Mouse (Mus musculus) gastrocnemius, postnatal 4 days (tissue): Measurements from ENCODE around the gene Pml. TPM values are rescaled to one million over a fixed set of nuclear protein-coding genes. Genes with fewer than 3 reads are reported as not detected.

Experiments
- DNase-seq, 2 experiments: peaks; one replicate each; pipeline ENCODE4 v3.0.0; 2021 to 2022; ENCODE audit warnings: low spot score in 2 of 2, mixed read lengths in 2 of 2
- long read RNA-seq, 2 experiments: library from polyadenylated mRNA; stranded (forward); transcript quantifications; one replicate each; pipeline ENCODE4 v2.0.0; 2021
- total RNA-seq, 2 experiments: library from RNA; stranded (reverse); gene quantifications; 2 replicates each; pipeline ENCODE4 v1.2.3; 2021

The Pml gene
- 10 to 100 TPM; 16.8 to 19.5 TPM for total RNA-seq
- long read RNA-seq, experiment 1, full-length matches to known transcripts = 7 of 13 reads
- long read RNA-seq, experiment 1, partial matches to known transcripts = 1 of 13 reads
- long read RNA-seq, experiment 1, other reads (novel, unspliced or antisense) = 5 of 13 reads
- long read RNA-seq, experiment 2, full-length matches to known transcripts = 5 of 11 reads
- long read RNA-seq, experiment 2, partial matches to known transcripts = 2 of 11 reads
- long read RNA-seq, experiment 2, other reads (novel, unspliced or antisense) = 4 of 11 reads

DNA sequence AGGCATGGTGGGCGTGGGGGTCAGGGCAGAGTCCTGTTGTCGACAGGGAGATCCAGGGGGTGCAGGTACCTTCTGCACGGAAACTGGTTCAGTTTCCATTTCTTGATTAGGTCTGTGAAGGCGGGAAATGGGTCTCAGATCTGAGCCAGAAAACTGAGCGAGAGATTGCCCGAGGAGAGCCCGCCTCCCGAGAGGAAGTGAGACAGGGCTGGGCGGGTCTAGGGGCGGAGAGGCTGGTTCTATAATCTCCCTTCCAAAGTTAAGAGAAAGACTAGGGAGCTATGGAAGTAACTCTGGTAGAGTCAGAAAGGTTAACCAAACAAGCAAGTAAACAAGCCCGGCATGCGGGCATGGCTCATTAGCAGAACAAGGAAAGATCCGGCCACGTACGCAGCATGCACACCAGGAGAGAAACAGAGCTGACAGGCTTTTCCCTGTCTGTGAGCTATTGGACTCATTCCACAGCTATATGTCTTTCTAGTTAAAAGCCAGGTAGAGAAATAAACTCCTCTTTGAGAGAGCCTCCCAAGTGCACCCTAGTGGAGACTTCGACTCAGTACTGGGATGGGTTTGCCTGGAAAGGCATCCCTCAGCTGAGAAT, at the start of gene Pml:
Gene Pml, minus strand, starts transcription at position 195 of the 601 bp plus-strand sequence.
- peak; percentile 47 to 75 for DNase-seq

DNA sequence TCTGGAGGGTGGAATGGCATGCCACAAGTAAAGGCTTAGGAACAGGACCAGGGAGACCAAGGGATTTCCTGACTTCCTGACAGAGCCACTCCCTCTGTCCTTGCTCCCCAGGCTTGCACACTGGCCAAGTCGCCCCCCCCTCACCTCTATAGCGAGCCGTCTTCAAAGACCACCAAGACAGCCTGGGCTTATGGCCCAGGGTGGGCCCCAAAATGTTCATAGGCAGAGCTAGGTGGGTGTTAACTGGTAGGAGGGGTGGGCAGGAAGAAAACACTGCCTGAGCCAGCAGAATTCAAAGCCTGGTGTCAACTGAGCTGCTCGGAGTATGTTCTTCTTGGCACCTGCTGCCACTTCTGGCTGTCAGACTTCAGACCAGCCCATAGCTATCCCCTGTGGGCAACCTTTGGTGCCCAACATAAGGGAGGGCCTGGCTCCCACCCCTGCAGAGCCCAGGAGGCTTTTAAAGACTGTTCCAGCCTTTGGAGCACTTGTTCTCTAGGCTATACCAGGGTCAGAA, 48.4 kb upstream of the Pml start:
- DNase-seq = no peak

DNA sequence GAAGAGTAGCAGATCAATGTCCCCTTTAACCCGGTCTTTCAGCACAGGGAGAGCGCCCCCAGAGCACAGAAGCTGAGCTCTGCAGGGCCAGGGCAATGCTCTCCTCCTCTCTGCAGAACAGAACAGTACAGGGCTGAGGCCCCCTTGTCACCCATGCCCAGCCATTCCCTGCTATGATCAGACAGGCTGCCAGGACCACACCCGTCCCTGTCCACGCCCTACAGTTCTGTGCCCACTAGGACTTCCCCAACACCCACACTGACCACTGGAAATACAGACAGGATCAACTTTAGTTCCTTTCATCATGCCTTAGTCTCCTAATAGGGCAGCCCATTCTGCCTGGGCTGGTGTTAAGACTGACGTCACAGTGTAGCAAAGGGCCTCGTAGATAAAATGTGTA, 47.5 kb upstream of the Pml start:
- DNase-seq = no peak

DNA sequence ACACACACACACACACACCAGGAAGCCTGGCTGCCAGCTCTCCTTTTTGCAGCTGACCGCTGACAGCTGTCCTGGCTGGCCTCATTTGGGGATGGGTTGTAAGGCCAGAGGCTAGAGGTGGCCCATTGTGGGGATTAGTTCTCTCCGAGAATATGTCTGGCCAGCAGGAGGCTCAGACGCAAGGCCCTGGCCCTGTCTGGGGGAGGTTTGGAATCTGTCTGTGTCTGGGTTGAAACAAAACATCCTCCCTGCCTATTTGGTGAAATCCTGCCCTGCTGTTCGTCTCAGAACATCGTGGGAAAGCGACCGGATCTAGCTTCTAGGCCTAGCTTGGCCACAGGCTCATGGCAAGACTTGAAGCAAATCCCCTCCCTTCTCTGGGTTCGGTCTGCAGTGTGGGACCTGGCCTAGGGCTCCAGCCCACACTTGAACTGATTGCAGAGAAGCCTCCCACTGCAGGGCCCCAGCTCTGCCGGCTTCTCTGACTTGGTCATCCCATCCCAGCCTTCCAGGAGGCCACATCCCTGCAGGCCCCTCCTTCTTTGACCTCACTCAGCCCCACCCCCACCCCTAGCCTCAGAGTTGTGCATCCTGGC, 46.3 kb upstream of the Pml start:
- peak; percentile 60 to 80 for DNase-seq

DNA sequence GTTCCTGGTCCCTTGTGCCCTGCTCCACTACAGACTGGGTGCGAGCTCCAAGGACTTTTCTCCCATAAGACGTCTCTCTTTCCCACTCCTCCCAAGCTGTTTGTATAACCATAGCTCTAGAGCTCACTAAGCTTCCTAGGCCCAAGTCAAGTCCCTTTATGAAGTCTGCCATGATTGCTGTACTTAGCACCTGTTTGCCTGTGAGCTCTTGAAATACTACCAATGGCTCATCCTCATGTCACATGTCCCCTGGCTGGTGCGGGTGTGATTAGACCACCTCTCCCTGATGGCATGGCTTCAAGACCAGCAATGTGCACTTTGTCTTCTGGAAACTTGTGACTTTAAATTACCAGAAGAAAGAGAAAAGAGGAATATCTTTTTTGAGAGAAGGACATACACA, 45.8 kb upstream of the Pml start:
- DNase-seq = no peak

DNA sequence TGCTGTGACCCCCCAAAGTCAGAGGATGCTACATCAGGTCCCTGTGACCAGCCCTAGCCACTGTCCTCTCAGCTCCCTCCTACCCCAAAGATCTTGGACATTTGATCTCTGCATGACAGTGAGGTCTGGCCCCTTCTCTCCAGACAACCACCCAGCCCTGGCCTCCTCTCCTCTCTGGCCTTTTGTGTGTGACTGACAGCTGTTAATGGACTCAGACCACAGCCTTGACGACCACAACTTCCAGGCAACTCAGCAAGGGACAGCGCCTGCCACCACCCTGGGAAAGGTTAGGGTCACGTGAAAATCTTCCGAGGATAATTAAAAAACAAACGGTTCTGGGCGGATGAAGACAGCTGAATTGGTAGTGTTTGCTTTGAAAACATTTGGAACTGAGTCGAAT, 44.9 kb upstream of the Pml start:
- DNase-seq = peak in 1 of 2 experiments; percentile 6

DNA sequence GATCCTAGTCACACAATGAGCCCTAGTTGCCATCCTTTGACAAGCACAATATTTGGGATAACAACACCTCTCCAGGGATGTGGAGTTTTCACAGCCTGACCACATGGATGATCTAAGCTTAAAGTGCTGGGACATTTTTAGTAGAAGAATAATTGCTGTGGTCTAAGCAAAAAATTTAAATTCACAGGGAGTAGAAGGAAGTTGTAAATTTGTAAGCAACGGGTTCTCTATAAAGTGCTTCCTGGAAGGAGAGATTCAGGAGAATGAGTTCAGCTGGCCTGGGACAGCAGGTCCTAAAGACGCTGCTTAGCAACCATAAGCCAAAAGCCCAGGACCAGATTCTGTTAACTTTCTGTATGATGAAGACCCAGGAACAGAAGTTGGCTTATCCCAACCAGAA, 40.3 kb upstream of the Pml start:
- no peak for DNase-seq

DNA sequence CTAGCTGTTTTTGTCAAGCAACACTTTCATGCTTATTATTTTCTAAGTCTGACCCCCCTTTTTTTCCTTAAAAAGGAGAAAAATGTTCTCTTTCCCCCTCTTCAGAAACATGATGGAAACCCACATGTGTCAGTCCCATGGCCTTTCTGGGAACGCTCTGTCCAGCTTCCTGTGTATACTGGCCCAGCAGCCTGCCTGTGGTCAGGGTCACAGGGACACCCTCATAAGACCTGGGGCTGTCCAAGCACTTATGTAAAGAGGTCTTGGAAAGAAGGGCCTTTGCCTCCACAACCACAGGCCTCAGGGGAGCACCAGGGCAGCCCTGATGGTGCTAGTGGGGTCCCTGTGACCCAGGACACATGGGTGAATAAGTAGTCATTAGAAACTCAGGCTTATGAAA, 39.5 kb upstream of the Pml start:
- no peak for DNase-seq

DNA sequence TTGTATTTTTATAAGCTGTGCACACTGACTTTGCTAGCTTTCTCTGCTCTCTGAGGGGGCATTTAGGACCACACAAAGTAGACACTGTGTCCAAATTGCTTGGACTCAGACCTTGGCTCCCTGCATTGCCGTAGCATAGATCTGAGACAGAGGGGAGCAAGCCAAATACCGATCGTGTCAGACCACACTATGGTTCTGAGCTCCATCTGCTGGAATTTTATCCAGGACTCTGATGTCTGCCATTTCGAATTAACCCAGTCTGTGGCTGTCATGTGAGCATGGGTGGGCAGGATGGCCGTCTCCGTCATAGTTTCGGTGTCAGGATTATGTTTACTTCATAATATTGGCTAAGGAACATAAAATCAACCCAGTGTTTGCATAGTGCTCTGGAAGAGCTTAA, 33.8 kb upstream of the Pml start:
- no peak for DNase-seq

DNA sequence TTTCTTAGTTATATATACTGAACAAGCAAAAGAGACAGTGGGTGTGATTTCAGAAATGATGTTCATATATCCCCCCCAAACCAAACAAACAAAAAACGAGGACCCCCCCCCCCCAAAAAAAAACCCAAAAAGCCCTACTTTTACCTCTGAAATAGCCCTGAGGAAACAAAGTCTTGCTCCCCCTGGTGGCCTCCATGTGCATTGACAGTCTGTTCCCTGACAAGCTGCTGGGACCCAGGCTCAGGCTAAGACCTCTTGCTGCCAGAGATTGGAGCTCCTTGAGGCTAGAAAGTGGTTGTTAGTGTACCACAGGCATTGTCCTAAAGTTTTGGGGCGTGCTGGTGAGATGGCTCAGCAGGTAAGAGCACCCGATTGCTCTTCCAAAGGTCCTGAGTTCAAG, 32.0 kb upstream of the Pml start:
- DNase-seq = no peak

DNA sequence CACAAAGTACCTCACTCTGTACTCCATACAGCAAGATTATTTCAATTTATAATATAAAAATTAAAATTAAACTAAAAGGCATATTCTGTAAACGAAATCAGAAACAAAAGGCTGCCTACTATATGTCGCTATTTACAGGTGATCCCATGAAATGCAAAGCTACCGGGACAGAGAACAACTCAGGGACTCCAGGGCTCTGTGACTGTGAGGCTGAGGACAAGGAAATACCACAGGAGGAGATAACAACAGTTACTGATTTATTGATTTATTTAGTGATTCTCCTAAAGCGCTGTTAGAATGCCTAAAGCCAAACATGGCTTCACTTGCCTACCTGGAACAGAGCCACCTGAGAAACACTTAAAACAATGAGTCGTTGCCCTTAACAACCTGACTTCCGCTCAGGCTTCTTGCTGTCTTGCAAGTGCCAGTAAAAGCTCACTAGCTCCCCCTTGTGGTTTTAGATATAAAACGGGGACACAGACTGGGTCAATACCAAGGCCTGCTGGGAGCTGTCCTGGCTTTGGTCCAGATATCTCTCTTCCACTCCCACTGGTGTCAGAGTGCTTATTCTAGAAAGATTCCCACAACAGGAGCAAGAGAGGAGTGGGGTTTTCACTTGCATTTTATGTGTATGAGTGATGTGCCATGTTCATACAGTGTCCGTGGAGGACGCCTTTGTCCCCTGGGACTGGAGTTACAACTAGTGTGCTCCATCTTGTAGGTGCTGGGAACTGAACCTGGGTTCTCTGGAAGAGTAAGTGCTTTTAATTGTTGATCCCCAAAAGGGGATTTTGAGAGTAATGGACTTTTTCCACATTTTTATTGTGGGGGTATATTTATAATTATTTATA, 30.9 kb upstream of the Pml start:
- DNase-seq = peak in 1 of 2 experiments; percentile 54

DNA sequence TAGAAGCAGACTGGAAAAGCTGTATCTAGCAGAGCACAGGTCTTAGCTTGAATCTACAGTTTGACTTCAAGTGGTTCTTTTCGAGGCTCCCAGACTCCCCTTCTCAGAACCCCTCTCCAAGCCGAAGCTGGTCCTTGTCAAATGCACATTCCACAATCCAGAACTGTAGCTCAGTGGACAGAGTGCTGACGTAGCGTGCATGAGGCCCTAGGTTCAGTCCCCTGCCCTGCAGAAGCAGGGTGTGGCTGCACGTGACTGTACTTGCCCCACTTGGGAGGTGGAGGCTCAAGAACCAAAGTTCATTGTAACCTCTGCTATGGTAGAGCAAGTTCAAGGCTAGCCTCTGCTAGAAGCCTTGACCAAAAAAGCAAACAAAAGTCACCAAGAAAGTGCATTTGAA, 30.2 kb upstream of the Pml start:
- DNase-seq = no peak

DNA sequence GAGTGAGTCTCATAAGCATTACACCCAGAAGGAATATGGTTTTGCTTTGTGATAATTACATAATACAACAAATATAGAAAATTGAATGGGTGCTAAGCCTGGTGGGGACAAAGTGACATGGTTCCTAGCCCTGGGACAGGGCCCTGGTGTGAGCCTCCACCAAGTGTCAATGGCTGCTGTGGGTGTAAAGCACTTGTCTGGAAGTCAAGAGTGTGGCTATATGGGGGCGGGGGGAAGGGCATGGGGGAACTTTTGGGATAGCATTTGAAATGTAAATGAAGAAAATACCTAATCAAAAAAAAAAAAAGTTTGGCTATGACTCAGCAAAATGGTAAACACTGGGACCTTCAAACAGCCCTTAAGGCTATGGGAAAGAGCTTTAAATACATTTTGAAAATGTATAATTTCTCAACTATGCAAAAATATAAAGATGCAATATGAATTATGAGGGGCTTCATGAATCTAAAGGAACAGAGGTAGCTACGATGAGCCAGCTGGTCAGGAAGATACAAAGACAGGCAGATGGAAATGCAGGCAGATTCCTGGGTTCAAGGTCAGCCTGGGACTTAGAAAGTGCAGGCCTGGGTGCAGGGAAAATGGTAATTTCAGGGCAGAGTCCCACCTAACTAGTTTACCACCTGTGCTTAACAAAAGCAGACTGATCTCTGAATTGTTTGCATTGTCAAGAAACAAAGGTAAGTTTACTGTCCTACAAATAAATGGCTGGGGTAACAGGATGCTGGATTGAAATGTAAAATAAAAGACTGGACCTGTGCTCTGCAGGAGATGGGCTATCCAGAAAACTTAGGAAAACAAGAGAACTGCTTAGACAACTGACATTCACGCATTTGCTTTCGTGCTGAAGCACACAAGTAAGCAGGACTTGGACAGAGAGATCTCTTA, 29.5 kb upstream of the Pml start:
- DNase-seq = no peak

DNA sequence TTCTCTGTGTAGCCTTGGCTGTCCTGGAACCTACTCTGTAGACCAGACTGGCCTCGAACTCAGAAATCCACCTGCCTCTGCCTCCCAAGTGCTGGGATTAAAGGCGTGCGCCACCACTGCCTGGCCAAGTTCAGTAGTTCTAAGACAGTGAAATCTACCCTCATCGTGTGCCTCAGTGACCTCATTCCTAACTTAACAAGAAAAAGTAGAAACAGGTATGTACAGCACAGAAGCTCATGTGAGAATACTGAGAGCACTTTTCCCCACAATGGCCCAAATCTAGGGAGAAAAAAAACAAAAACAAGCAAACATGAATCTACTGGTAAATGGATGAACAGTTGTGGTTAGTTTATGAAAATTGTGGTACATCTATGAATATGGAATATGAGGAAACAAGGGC, 28.7 kb upstream of the Pml start:
- DNase-seq = no peak

DNA sequence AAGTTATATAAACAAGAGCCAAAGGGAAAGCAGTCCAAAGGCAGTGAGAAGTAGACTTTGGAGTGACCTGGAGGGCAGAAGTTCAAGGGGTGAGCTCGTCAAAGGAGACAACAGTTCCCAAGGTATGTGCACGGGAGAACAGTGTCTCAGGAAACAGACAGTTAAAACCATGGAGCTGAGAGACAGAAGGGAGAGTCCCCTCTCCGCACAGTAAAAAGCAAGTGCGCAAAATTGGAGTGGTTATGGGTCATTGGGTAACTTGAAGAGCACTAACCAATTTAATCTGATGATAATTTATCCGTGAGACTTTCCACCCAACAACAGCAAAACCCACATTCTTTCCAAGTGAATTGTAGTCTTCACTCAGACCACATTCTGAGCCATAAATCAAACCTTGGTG, 26.8 kb upstream of the Pml start:
- DNase-seq = no peak

DNA sequence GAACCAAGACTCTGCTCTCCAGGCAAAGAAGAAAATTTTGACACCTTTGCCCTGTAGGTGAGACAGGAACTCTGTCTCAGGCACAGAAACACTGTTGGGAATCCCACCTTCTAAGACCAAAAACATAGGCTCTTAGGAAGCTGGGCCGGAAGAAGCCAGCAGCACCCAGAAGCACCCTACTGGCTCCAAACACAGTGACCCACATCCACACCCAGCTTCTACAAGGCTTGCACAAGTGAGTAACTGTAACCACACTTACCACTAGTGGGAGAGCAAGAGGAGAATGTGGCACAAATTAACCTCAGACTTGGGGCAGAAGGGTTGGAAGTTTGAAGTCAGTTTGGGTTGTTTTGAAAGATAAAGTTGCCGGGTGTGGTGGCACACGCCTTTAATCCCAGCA, 26.2 kb upstream of the Pml start:
- DNase-seq = no peak

DNA sequence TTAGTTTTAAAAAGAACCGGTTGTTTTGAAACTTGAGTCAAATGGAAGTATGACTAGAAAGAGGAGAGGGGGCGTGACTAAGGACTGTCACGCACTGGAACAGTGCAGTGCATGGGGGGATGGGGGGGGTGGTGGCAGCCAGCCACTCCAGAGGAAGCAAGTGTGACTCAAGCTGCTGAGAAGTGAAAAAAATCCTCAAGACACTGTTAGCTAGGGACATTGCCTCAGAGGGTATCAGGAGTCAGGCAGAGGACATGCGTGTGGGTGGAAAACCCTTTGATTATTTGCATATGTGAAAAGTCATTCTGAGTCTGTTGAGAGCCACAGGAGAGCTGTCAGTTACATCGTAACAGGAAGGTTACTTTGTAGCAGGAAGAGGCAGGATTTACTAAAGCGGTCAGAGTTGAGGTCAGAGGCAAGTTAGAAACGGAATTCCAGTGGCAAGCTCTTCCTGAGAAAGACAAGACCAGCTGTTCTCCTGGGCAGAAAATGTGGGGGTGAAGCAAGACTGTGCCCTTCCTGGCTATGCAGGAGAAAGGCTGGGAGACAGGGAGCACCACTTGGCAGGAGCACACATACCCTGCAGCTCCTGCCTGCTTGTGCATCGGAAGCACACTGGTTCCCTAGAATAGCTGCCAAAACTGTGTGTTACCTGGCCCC, 25.7 kb upstream of the Pml start:
- no peak for DNase-seq

DNA sequence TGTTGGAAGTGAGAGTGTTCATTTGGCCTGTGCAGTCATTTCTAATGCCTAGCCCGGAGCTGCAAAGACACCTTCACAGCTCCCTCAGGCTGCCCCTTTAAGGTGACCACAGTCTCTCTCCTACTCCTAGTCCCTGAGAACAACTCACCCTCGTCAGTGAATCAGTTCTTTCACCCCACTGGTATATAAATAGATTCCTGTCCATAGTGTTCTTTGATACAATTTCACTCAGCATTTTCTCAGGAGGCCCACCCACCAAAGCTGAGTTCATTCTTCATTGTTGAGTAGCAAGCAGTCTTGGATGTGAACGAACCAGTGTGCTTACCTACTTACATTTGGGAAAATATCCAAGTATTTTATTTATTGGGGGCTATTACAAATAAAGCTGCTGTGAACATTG, 25.0 kb upstream of the Pml start:
- no peak for DNase-seq

DNA sequence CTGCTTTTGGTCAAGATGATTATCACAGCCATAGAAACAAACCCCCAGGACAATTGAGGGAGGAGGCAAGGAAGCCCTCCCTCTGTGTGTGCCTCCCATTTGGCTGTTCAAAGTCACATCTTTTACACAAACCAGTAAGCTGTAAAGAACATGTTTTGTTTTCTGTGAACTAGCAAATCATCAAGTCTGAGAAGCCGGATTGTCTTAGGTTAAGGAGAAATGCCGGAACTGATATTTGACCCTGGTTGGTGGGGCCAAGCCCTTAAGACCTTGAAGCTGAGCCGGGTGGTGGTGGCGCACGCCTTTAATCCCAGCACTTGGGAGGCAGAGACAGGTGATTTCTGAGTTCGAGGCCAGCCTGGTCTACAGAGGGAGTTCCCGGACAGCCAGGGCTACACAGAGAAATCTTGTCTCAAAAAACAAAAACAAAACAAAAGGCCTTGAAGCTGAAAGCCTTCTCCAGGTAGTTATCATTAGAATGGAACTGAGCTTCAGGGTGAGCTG, 24.6 kb upstream of the Pml start:
- DNase-seq = no peak

DNA sequence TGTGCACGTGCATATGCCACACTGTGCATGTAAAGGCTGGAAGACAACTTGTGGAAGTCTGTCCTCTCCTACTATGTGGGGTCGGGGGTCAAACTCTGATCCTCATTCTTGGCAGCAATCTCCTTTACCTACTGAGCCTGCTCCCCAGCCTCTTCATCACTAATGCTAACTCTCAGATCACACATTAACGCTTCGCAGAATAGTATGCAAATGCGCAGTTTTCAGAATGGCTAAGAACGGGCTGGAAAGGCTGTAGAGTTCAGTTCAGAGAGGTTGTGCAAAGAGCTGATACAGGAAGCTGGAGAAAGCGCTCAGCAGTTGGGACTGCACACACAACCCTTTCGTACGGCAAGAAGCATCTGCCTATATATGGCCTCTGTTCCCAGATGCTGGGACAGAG, 23.3 kb upstream of the Pml start:
- no peak for DNase-seq
